Mouse (Mus musculus): Measurements from ENCODE around the gene Tcta.

GRCm38 (mm10) chr9:108274476-108275330 lies 31.3 kb downstream of the Tcta start:
- TF ChIP-seq CTCF (IDR thresholded peaks at IDR 0.05; ENCODE audit: low read depth, low read length) = no peak
- TF ChIP-seq POLR2A (IDR thresholded peaks at IDR 0.05; ENCODE audit: extremely low read depth, insufficient read depth, low read length) = no peak
